Mouse (Mus musculus) testis, adult 2 months (tissue): ENCODE measurements at regions not wholly inside any gene's neighbourhood (a gene's known extent, or its start where the extent isn't known, plus 50 kb on each side); places are given as distances from the start of the nearest gene placed in this dataset.

Experiments used
- H3K27ac ChIP-seq: fragments of 200-500 bp; 2 replicates; pipeline ENCODE4 v1.5.1; 2012; ENCODE audit warnings: low read depth, low read length; ENCODE audit not compliant: control insufficient read depth, insufficient read depth
- H3K27me3 ChIP-seq: fragments of 200-500 bp; 2 replicates; pipeline ENCODE4 v1.6.1; 2012; ENCODE audit warnings: mild to moderate bottlenecking, low read length, moderate library complexity; ENCODE audit not compliant: control insufficient read depth, insufficient read depth
- H3K36me3 ChIP-seq: fragments of 200-500 bp; 2 replicates; pipeline ENCODE4 v1.6.1; 2012; ENCODE audit warnings: mild to moderate bottlenecking, low read length; ENCODE audit not compliant: control insufficient read depth, insufficient read depth
- H3K4me1 ChIP-seq: fragments of 200-500 bp; 2 replicates; pipeline ENCODE4 v1.6.1; 2012; ENCODE audit warnings: low read length; ENCODE audit not compliant: control insufficient read depth, insufficient read depth
- H3K4me3 ChIP-seq: fragments of 200-500 bp; 2 replicates; pipeline ENCODE4 v1.5.1; 2012; ENCODE audit warnings: low read depth, mild to moderate bottlenecking, low read length, moderate library complexity, mixed read lengths; ENCODE audit not compliant: control insufficient read depth
- CTCF ChIP-seq: fragments of 200-500 bp; IDR thresholded peaks from 2 replicates; pipeline ENCODE4 v1.5.1; 2012; ENCODE audit warnings: low read depth, mild to moderate bottlenecking, inconsistent platforms, low read length, moderate library complexity; ENCODE audit not compliant: control insufficient read depth, insufficient read depth, insufficient replicate concordance
- POLR2A ChIP-seq: fragments of 200-500 bp; IDR thresholded peaks from 2 replicates; pipeline ENCODE4 v1.6.1; 2012; ENCODE audit warnings: low read depth, mild to moderate bottlenecking, inconsistent platforms, low read length, moderate library complexity; ENCODE audit not compliant: control insufficient read depth

DNA sequence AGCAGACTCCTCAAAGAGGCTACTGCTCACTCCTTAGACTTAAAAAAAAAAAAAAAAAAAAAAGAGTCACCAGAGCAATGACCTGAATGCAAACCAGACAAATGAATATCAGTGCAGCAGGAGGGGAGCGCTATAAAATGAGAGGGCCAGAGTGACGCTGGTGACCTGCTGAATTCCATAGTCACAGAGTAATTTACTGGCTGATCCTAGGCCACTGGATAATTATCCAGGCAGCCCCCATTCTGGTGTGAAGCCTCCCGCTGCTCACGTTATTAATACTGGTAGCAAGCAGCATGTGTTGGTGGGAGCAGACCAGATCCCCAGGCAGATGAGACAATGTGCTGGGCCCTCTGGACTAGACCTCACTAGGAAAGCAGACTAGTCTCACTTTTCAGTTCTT lies 53.4 kb upstream of the Fam181b start:
- Histone ChIP-seq H3K36me3 (no peaks in the 10 kb centered on the region), H3K27ac (no peak overlapping the region), H3K4me3 (no peak overlapping the region), H3K27me3 (no peaks in the 10 kb centered on the region), H3K4me1 (no peaks in the 10 kb centered on the region)
- no peak for TF ChIP-seq POLR2A
- no peak for TF ChIP-seq CTCF
